Mouse (Mus musculus) midbrain, embryonic 10.5 days (tissue): ENCODE data around the gene Iars. TPM values are rescaled to one million over a fixed set of nuclear protein-coding genes. Genes with fewer than 3 reads are reported as not detected.

Experiments used
- DNase-seq: peaks from one replicate; pipeline ENCODE4 v3.0.0-alpha.2; 2017; ENCODE audit warnings: low spot score
- H3K27ac ChIP-seq: fragments of 300-500 bp; sonication (generic); replicated peaks from 2 replicates; pipeline ENCODE4 v1.5.1; 2016; ENCODE audit warnings: mild to moderate bottlenecking
- H3K27me3 ChIP-seq: fragments of 300-500 bp; sonication (generic); 2 replicates; pipeline ENCODE4 v1.6.1; 2016; ENCODE audit warnings: low read depth, mild to moderate bottlenecking; ENCODE audit not compliant: poor library complexity, severe bottlenecking
- H3K36me3 ChIP-seq: fragments of 300-500 bp; sonication (generic); 2 replicates; pipeline ENCODE4 v1.6.1; 2016; ENCODE audit warnings: mild to moderate bottlenecking, moderate library complexity
- H3K4me1 ChIP-seq: fragments of 300-500 bp; sonication (generic); 2 replicates; pipeline ENCODE4 v1.6.1; 2016
- H3K4me3 ChIP-seq: fragments of 300-500 bp; sonication (generic); 2 replicates; pipeline ENCODE4 v1.5.1; 2016; ENCODE audit warnings: mild to moderate bottlenecking, moderate library complexity
- H3K9me3 ChIP-seq: fragments of 300-500 bp; sonication (generic); replicated peaks from 2 replicates; pipeline ENCODE4 v1.6.1; 2016; ENCODE audit warnings: mild to moderate bottlenecking
- WGBS: fragments of 180-500 bp; shearing (Covaris S2); methylation state at CpG from one replicate; pipeline ENCODE4 v1.1.7; 2016; 5-methylcytosine and 5-hydroxymethylcytosine counted together
- polyA plus RNA-seq: library from polyadenylated mRNA; unstranded; fragments of >200 nt; fragmentation: Nextera tagmentation; extraction: Ambion mirVana; gene quantifications from 2 replicates; pipeline ENCODE4 v1.2.1, GENCODE M21; 2016

The Iars gene
- 105 and 113 TPM in 2 replicates for polyA plus RNA-seq

- Histone ChIP-seq H3K27me3 (no peaks in the 10 kb centered on the region), H3K4me1 (peaks cover 25% of the 10 kb centered on the region), H3K36me3 (peaks cover 41% of the 10 kb centered on the region), H3K27ac (peak within 1 kb of the TSS; percentile 90), H3K9me3 (no peaks in the 10 kb centered on the region), H3K4me3 (peak within 1 kb of the TSS; percentile 94)
- WGBS, result 6% methylated on average over 26 of the region's 26 CpGs
- DNase-seq, result peak; percentile 98
These were observed at the start of gene Iars for GRCm38 (mm10) chr13:49681351-49682232. Iars (plus strand) TSS chr13:49682100.

- H3K4me1 ChIP-seq, result no peaks in the 10 kb centered on the region
- no peaks in the 10 kb centered on the region for H3K9me3 ChIP-seq
- no peaks in the 10 kb centered on the region for H3K27me3 ChIP-seq
- no peak overlapping the region for H3K4me3 ChIP-seq
- H3K36me3 ChIP-seq, result peaks cover 19% of the 10 kb centered on the region
- 97% methylated on average over 2 of the region's 2 CpGs for WGBS
- no peak overlapping the region for H3K27ac ChIP-seq
- DNase-seq, result no peak
These were observed 41.9 kb upstream of the Iars start for GRCm38 (mm10) chr13:49639965-49640364.

- 86% methylated on average over 6 of the region's 6 CpGs for WGBS
- Histone ChIP-seq H3K4me1 (no peaks in the 10 kb centered on the region), H3K4me3 (no peak overlapping the region), H3K27ac (no peak overlapping the region), H3K9me3 (no peaks in the 10 kb centered on the region), H3K36me3 (peaks cover 12% of the 10 kb centered on the region; the same call in 1 of the 2 replicates), H3K27me3 (no peaks in the 10 kb centered on the region)
- no peak for DNase-seq
These were observed 39.2 kb upstream of the Iars start for GRCm38 (mm10) chr13:49642650-49643049.

- H3K36me3 ChIP-seq, result peaks cover 12% of the 10 kb centered on the region; the same call in 1 of the 2 replicates
- DNase-seq, result no peak
- H3K27ac ChIP-seq, result no peak overlapping the region
- no peaks in the 10 kb centered on the region for H3K27me3 ChIP-seq
- no peak overlapping the region for H3K4me3 ChIP-seq
- no peaks in the 10 kb centered on the region for H3K9me3 ChIP-seq
- H3K4me1 ChIP-seq, result no peaks in the 10 kb centered on the region
These were observed 38.1 kb upstream of the Iars start for GRCm38 (mm10) chr13:49643669-49644362.

GRCm38 (mm10) chr13:49644731-49645529 is 37.0 kb upstream of the Iars start:
- peaks cover 6% of the 10 kb centered on the region; the same call in 1 of the 2 replicates for H3K36me3 ChIP-seq
- H3K27ac ChIP-seq, result no peak overlapping the region
- 88% methylated on average over 2 of the region's 2 CpGs for WGBS
- DNase-seq, result no peak
- no peaks in the 10 kb centered on the region for H3K27me3 ChIP-seq
- H3K4me3 ChIP-seq, result no peak overlapping the region
- H3K4me1 ChIP-seq, result no peaks in the 10 kb centered on the region
- no peaks in the 10 kb centered on the region for H3K9me3 ChIP-seq

GRCm38 (mm10) chr13:49646019-49646418 is 35.9 kb upstream of the Iars start:
- H3K27ac ChIP-seq, result no peak overlapping the region
- no peak for DNase-seq
- H3K36me3 ChIP-seq, result peaks cover 4% of the 10 kb centered on the region; the same call in 1 of the 2 replicates
- 83% methylated on average over 1 of the region's 1 CpGs for WGBS
- no peaks in the 10 kb centered on the region for H3K4me1 ChIP-seq
- H3K4me3 ChIP-seq, result no peak overlapping the region
- H3K9me3 ChIP-seq, result no peaks in the 10 kb centered on the region
- H3K27me3 ChIP-seq, result no peaks in the 10 kb centered on the region

- Histone ChIP-seq H3K9me3 (no peaks in the 10 kb centered on the region), H3K4me1 (peaks cover 20% of the 10 kb centered on the region), H3K27me3 (no peaks in the 10 kb centered on the region), H3K27ac (no peak overlapping the region), H3K36me3 (peaks cover 11% of the 10 kb centered on the region), H3K4me3 (peak overlapping the region; percentile 85)
- no peak for DNase-seq
- WGBS, result 59% methylated on average over 2 of the region's 2 CpGs
These were observed 30.8 kb upstream of the Iars start for GRCm38 (mm10) chr13:49651136-49651535.

GRCm38 (mm10) chr13:49651781-49652351 is 30.0 kb upstream of the Iars start:
- H3K4me3 ChIP-seq, result peak overlapping the region; percentile 85
- H3K27ac ChIP-seq, result peak overlapping the region; percentile 85

GRCm38 (mm10) chr13:49652481-49653179 is 29.3 kb upstream of the Iars start, which contains the start of the genes Cenpp and Nol8:
Cenpp (minus strand) TSS chr13:49652785.
Nol8 (plus strand) TSS chr13:49653078.
- WGBS, result under 1% methylated on average over 68 of the region's 68 CpGs
- Histone ChIP-seq H3K4me1 (peaks cover 20% of the 10 kb centered on the region), H3K27me3 (no peaks in the 10 kb centered on the region), H3K27ac (peak within 1 kb of the TSS; percentile 85), H3K4me3 (peak within 1 kb of the TSS; percentile 85), H3K9me3 (no peaks in the 10 kb centered on the region), H3K36me3 (peaks cover 25% of the 10 kb centered on the region)
- DNase-seq, result peak; percentile 99

More at GRCm38 (mm10) chr13:49651781-49652351, 30.0 kb upstream of the Iars start:
- H3K27me3 ChIP-seq, result no peaks in the 10 kb centered on the region
- DNase-seq, result no peak
- peaks cover 18% of the 10 kb centered on the region for H3K36me3 ChIP-seq
- H3K9me3 ChIP-seq, result no peaks in the 10 kb centered on the region
- 5% methylated on average over 4 of the region's 4 CpGs for WGBS
- H3K4me1 ChIP-seq, result peaks cover 20% of the 10 kb centered on the region

GRCm38 (mm10) chr13:49653180-49653541 is 28.7 kb upstream of the Iars start:
- H3K4me3 ChIP-seq, result peak overlapping the region; percentile 85
- H3K9me3 ChIP-seq, result no peaks in the 10 kb centered on the region
- under 1% methylated on average over 16 of the region's 16 CpGs for WGBS
- H3K27ac ChIP-seq, result peak overlapping the region; percentile 85
- no peaks in the 10 kb centered on the region for H3K27me3 ChIP-seq
- DNase-seq, result no peak
- peaks cover 20% of the 10 kb centered on the region for H3K4me1 ChIP-seq
- peaks cover 30% of the 10 kb centered on the region for H3K36me3 ChIP-seq

GRCm38 (mm10) chr13:49677793-49678192 is 4.1 kb upstream of the Iars start:
- Histone ChIP-seq H3K36me3 (peaks cover 69% of the 10 kb centered on the region), H3K27ac (no peak overlapping the region), H3K9me3 (no peaks in the 10 kb centered on the region), H3K27me3 (no peaks in the 10 kb centered on the region), H3K4me3 (no peak overlapping the region), H3K4me1 (peaks cover 8% of the 10 kb centered on the region)
- DNase-seq, result no peak
- 95% methylated on average over 2 of the region's 2 CpGs for WGBS
